Mouse (Mus musculus) heart, adult 2 months (tissue): ENCODE measurements around the gene Klkb1. TPM values are rescaled to one million over a fixed set of nuclear protein-coding genes. Genes with fewer than 3 reads are reported as not detected.
A peak's percentile ranks its signal among the peaks of the same experiment; 100 is the strongest.

Source experiments
- DNase-seq, 2 experiments: peaks; one replicate each; pipeline ENCODE4 v3.0.0; 2021
- H3K27ac ChIP-seq: fragments of 200-600 bp; 2 replicates; pipeline ENCODE4 v1.8.1; 2022
- H3K27me3 ChIP-seq: fragments of 200-500 bp; 2 replicates; pipeline ENCODE4 v1.6.1; 2012; ENCODE audit warnings: mild to moderate bottlenecking, low read length, inconsistent platforms, mixed read lengths; ENCODE audit not compliant: control insufficient read depth, insufficient read depth
- H3K36me3 ChIP-seq: fragments of 200-500 bp; 2 replicates; pipeline ENCODE4 v1.6.1; 2012; ENCODE audit warnings: low read length, inconsistent platforms; ENCODE audit not compliant: control insufficient read depth, insufficient read depth
- H3K4me1 ChIP-seq: fragments of 200-500 bp; 2 replicates; pipeline ENCODE4 v1.6.1; 2011; ENCODE audit warnings: low read length; ENCODE audit not compliant: control insufficient read depth, insufficient read depth
- H3K4me3 ChIP-seq: fragments of 200-600 bp; 2 replicates; pipeline ENCODE4 v1.8.1; 2022
- H3K79me2 ChIP-seq: fragments of 200-500 bp; replicated peaks from 2 replicates; pipeline ENCODE4 v1.6.1; 2012; ENCODE audit warnings: mild to moderate bottlenecking, inconsistent platforms, low read length, moderate library complexity, mixed read lengths; ENCODE audit not compliant: control insufficient read depth, insufficient read depth
- H3K9ac ChIP-seq: fragments of 200-500 bp; 2 replicates; pipeline ENCODE4 v1.6.1; 2012; ENCODE audit warnings: low read depth, mild to moderate bottlenecking, control low read depth, inconsistent platforms, low read length, mixed read lengths
- CTCF ChIP-seq: fragments of 200-600 bp; IDR thresholded peaks from 2 replicates; pipeline ENCODE4 v1.8.1; 2022; ENCODE audit warnings: antibody characterized with exemption, mild to moderate bottlenecking, moderate library complexity
- EP300 ChIP-seq: fragments of 200-500 bp; IDR thresholded peaks from 2 replicates; pipeline ENCODE4 v1.6.1; 2011; ENCODE audit warnings: low read depth, low read length, control low read depth; ENCODE audit not compliant: insufficient read depth
- POLR2A ChIP-seq: fragments of 200-500 bp; IDR thresholded peaks from 2 replicates; pipeline ENCODE4 v1.6.1; 2011; ENCODE audit warnings: mild to moderate bottlenecking, low read depth, low read length, control low read depth; ENCODE audit not compliant: insufficient read depth
- WGBS: fragments of 180-500 bp; shearing (Covaris S2); methylation state at CpG from one replicate; pipeline ENCODE4 v1.1.7; 2018; 5-methylcytosine and 5-hydroxymethylcytosine counted together
- intact Hi-C: fragments of 180-260 bp; cut with DNase I; formaldehyde crosslinking; loops from one replicate; pipeline ENCODE4 v1.15.1; 2025
- polyA plus RNA-seq: library from polyadenylated mRNA; depleted of rRNA; stranded (reverse); fragments of >200 nt; gene quantifications from 2 replicates; pipeline ENCODE4 v1.2.3, GENCODE M21; 2012
- total RNA-seq, 2 experiments: library from RNA; stranded (reverse); gene quantifications; 2 replicates each; pipeline ENCODE4 v1.2.3; 2021

Gene Klkb1
- total and polyA plus RNA-seq, 3 experiments: 0.04 TPM; not detected in 2

DNA sequence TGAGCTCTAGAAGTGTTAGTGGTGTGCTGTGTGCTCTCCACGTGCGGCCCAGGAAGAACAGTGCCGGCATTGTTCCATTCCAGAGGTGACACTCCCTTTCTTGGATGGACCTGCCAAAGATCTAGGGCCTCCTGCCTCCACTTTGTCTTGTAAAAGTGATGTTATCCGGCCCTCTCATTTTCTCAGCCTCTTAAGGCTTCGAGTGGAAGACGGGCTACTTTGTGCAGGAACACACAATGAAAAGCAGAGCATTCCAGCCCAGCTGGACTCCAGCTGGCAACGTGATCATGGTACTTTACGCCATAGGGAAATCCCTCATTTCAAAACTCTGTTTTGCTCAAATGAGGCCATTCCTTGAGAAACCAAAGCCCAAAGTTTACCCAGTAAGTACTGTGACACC lies 27.7 kb downstream of the Klkb1 start:
- DNase-seq: peak in 1 of 2 experiments; percentile 6
- H3K27ac ChIP-seq: no peak overlapping the region
- 64% methylated on average over 8 of the region's 8 CpGs for WGBS

DNA sequence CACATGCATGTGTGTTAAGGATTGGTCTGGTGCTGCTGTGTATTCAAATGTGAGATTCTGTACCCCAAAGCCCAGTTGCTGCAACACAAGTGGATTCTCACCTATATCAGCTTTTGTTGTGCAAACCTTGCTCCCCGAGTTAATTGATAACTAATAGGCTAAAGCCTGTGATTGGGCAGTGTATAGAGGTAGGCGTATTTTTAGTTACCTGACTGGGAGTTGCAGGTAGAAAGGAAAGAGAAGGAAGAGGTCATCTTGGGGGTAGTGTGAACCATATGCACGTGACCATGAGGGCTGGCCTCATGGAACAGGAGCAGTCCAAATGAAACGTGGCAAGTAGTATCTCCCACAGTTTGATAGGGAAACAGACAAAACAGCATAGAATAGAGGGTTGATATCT lies 29.7 kb downstream of the Klkb1 start:
- Histone ChIP-seq H3K36me3 (no peaks in the 10 kb centered on the region), H3K27me3 (no peaks in the 10 kb centered on the region), H3K27ac (no peak overlapping the region), H3K4me3 (no peak overlapping the region), H3K4me1 (no peaks in the 10 kb centered on the region), H3K79me2 (no peaks in the 10 kb centered on the region), H3K9ac (no peak overlapping the region)
- TF ChIP-seq POLR2A: no peak
- no peak for TF ChIP-seq EP300
- no peak for TF ChIP-seq CTCF
- 80% methylated on average over 4 of the region's 4 CpGs for WGBS
- intact Hi-C loops: no loop called here
- DNase-seq: no peak

More for the DNA sequence above, 27.7 kb downstream of the Klkb1 start:
- H3K4me1 ChIP-seq: no peaks in the 10 kb centered on the region
- no peaks in the 10 kb centered on the region for H3K27me3 ChIP-seq
- no peak overlapping the region for H3K9ac ChIP-seq
- H3K79me2 ChIP-seq: no peaks in the 10 kb centered on the region
- intact Hi-C loops: no loop called here
- TF ChIP-seq EP300 (no peak), POLR2A (no peak), CTCF (no peak)
- no peaks in the 10 kb centered on the region for H3K36me3 ChIP-seq
- no peak overlapping the region for H3K4me3 ChIP-seq

- Histone ChIP-seq H3K27ac (no peak overlapping the region), H3K4me1 (no peaks in the 10 kb centered on the region), H3K4me3 (no peak overlapping the region), H3K9ac (no peak overlapping the region), H3K27me3 (no peaks in the 10 kb centered on the region), H3K79me2 (no peaks in the 10 kb centered on the region), H3K36me3 (no peaks in the 10 kb centered on the region)
- TF ChIP-seq POLR2A (no peak), CTCF (no peak), EP300 (no peak)
- intact Hi-C loops: no loop called here
- 79% methylated on average over 3 of the region's 3 CpGs for WGBS
- DNase-seq: no peak
These were observed 31.8 kb downstream of the Klkb1 start for GRCm38 (mm10) chr8:45262851-45263250.

DNA sequence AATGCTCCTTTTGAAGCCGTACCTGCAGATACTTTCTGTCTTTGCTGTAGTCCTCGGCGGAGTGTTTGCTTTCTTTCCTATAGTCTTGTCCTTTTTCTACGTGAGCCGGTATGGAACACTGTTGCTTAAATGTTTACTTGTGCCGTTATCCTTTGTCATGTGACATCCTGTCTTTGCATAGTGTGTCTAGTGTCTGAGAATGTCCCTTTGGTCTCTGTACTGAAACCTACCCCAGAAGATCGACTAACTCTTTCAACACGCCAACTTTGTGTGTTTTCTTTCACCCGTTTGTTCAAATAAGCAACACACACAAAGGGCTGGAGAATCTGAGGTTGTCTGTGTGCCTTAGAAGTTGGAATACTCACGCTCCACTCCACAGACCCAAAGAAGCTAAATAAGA lies 32.7 kb downstream of the Klkb1 start, which contains the start of gene F11:
TSS of gene F11 (minus strand) at position 112 of the 400 bp plus-strand sequence.
- H3K36me3 ChIP-seq: no peaks in the 10 kb centered on the region
- no peak for DNase-seq
- TF ChIP-seq POLR2A: no peak
- no peak for TF ChIP-seq EP300
- TF ChIP-seq CTCF: no peak
- H3K4me1 ChIP-seq: no peaks in the 10 kb centered on the region
- WGBS: 61% methylated on average over 10 of the region's 10 CpGs
- no peak within 1 kb of the TSS for H3K4me3 ChIP-seq
- H3K9ac ChIP-seq: no peak within 1 kb of the TSS
- no peaks in the 10 kb centered on the region for H3K79me2 ChIP-seq
- intact Hi-C loops: no loop called here
- H3K27me3 ChIP-seq: no peaks in the 10 kb centered on the region
- no peak within 1 kb of the TSS for H3K27ac ChIP-seq

- intact Hi-C loops: no loop called here
- TF ChIP-seq EP300 (no peak), CTCF (no peak), POLR2A (no peak)
These were observed 36.2 kb downstream of the Klkb1 start for GRCm38 (mm10) chr8:45258421-45258820.

DNA sequence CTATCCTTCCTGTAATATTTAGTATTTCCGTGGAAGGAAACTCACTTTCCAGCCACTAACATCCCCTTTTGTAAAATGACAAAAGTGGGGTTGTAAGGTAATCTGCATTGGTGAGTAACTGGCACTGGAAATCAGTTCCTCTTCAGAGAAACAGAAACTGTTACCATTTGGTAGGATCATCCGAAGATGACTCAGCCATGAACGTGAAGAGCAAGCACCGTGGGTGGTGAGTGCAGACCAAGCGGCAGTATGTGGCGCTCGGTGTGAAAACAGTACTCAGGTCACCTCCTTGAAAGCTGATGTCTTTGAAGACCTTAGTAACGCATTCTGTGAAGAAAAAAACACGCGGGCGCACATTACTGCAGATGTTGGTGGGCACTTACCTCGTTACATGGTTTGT lies 39.6 kb downstream of the Klkb1 start:
- DNase-seq: no peak
- H3K9ac ChIP-seq: no peak overlapping the region
- intact Hi-C loops: no loop called here
- H3K4me3 ChIP-seq: no peak overlapping the region
- H3K36me3 ChIP-seq: no peaks in the 10 kb centered on the region
- no peaks in the 10 kb centered on the region for H3K79me2 ChIP-seq
- 83% methylated on average over 12 of the region's 12 CpGs for WGBS
- no peak for TF ChIP-seq CTCF
- TF ChIP-seq EP300: no peak
- no peak for TF ChIP-seq POLR2A
- no peak overlapping the region for H3K27ac ChIP-seq
- H3K27me3 ChIP-seq: no peaks in the 10 kb centered on the region
- H3K4me1 ChIP-seq: no peaks in the 10 kb centered on the region

More at GRCm38 (mm10) chr8:45258421-45258820, 36.2 kb downstream of the Klkb1 start:
- Histone ChIP-seq H3K79me2 (no peaks in the 10 kb centered on the region), H3K4me3 (no peak overlapping the region), H3K9ac (no peak overlapping the region), H3K4me1 (no peaks in the 10 kb centered on the region), H3K27ac (no peak overlapping the region), H3K36me3 (no peaks in the 10 kb centered on the region), H3K27me3 (no peaks in the 10 kb centered on the region)
- no peak for DNase-seq
- 72% methylated on average over 8 of the region's 8 CpGs for WGBS
